Mouse (Mus musculus) spleen, postnatal 10 days (tissue): ENCODE data around the gene Gm47995.
"Not testable (repeated sequence)": the region's sequence is repeated elsewhere in the genome, so short reads cannot be mapped to it uniquely, and the experiment has no call there.

Experiments used
- DNase-seq, 2 experiments: peaks; one replicate each; pipeline ENCODE4 v3.0.0; 2021 to 2022; ENCODE audit warnings: low spot score in 2 of 2

Gene Gm47995

GRCm38 (mm10) chr1:151198120-151198519 lies at the start of gene Gm47995:
TSS of gene Gm47995 (plus strand) at chr1:151198448.
- peak in 1 of 2 experiments; percentile 40 for DNase-seq

GRCm38 (mm10) chr1:151150211-151150610 lies 48.0 kb upstream of the Gm47995 start:
- DNase-seq: no peak

DNA sequence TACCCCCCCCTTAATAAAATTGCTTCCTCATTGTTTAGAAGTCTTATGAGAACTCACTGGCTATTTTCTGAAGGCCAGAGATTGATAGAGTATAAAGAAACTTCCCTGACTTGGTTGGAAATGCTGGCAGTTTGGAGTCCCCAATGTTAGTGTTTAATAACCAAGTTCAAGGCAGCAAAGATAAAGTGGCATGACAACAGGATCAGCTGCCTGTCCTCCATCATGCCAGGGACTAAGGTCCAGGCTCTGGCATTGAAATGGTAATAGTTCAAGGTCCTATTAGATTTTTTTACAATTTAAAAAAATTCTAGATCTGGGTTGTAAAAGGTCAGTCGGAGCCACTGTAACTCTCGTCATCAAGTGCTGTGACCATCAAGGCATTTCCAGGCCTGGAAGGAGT lies 47.2 kb upstream of the Gm47995 start:
- no peak for DNase-seq

DNA sequence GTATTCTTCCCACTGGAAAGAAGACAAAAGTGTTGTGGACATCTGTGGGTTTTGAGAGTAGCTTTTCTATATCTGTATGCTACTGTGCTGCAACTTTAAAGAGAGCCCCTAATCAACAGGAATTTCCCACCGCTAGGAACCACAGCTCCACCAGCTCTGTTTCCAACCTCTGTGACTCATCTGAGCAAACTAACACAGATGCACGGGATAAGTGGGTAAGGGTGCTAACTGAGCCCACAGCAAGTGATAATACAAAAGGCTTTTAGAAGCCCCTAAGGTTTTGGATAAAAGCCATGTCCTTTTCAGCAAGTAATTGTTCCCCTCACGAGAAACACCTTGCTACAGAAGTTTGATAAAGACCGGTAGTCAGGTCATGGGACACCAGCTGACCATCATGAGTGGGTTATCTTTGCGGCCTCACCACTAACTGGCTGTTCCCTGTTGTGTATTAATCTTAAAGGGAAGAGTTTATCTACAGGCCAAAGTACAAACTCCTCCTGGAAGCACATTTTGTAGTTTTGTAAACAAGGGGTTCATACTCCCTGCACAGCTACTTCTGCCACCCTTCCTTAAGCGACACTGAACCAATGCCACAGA lies 45.1 kb upstream of the Gm47995 start:
- no peak for DNase-seq

DNA sequence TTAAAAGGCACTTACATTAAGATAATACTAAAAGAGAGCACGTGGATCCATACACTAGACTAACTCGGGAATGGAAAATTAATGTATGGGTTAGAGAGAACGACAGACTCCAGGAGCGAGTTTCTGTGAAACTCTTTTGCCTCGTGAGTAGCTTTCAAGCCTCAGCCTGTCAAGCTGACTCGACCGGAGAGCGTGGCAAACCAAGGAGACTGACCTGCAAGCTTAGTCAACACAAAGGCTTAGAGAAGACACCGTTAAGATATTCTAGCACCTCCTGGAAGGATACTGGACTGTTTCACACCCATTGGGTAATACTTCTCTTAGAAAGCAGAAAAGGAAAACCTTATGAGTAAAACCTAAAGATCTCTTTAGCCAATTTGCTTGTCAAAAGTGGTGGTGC lies 44.1 kb upstream of the Gm47995 start:
- DNase-seq: not testable (repeated sequence)

GRCm38 (mm10) chr1:151156129-151156528 lies 42.1 kb upstream of the Gm47995 start:
- no peak for DNase-seq

- no peak for DNase-seq
Observed at GRCm38 (mm10) chr1:151156777-151157632, 41.2 kb upstream of the Gm47995 start.

- DNase-seq: no peak
Observed at GRCm38 (mm10) chr1:151157963-151158856, 40.0 kb upstream of the Gm47995 start.

DNA sequence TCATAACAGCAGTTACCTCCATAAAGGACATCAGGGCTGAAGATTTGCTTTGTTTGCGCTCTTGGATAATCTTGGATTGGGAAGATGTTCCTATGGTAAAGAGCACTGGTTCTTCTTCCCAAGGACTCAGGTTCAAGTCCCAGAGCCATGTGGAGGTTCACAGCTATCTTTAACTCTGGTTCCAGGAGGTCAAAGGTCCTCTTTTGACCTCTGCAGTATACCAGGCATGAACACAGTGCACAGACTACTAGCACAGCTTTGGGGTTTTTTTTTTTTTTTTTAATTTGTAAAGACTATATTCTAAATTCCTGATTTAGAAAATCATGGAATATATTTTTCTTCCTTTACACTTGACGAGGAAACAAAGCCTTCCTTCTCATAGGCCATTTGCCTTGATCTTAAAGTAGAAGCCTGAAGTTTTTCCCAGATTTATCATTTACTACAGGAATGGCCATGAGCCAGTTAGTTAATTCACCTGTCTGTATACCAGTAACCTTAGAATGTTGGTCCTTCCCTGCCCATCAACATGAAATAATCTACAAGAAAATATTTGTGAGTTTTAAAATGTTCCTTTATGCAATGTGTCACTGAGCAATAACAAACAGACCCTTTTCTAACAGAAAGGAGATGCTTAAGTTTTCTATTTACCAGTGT lies 39.3 kb upstream of the Gm47995 start:
- DNase-seq: no peak

GRCm38 (mm10) chr1:151166031-151166430 lies 32.2 kb upstream of the Gm47995 start:
- DNase-seq: no peak

GRCm38 (mm10) chr1:151167297-151168047 lies 30.8 kb upstream of the Gm47995 start:
- DNase-seq: no peak

DNA sequence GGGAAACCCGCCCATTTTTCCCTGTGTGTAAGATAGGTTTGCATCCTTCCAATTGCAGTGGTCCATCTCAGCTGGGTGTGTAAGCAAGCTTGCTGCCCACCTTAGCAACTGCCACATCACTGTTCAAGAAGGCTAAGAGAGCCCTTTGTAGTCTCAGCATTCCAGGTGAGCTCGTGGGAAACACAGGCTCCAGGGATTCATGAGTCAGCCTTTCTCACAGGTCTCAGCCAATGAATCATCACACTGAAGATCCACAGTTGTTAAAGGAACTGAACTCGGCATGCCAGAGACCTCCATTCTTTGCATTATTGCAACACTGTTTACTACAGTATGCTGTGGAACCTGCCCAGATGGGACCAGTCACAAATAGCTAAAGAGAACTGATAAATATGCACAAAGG lies 29.6 kb upstream of the Gm47995 start:
- DNase-seq: no peak

GRCm38 (mm10) chr1:151171572-151172461 lies 26.4 kb upstream of the Gm47995 start:
- no peak for DNase-seq

GRCm38 (mm10) chr1:151177030-151177936 lies 21.0 kb upstream of the Gm47995 start:
- DNase-seq: peak in 1 of 2 experiments; percentile 31

DNA sequence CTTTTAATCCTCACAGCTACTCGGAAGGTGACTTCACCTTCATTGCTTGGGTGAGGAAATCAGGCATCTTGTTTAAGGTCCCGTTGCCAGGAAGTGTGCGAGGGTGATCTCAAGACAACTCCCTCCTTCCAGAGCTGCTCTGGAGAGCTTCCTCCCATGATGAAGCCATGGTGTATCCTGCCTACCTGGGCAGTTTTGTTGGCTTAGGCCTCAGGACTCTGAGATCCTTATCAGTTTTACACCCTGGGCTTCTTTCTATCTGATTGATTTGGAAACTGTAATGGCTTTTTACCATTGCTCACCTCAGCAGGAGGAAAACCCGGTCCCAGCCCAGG lies 20.3 kb upstream of the Gm47995 start:
- DNase-seq: peak in 1 of 2 experiments; percentile 29

GRCm38 (mm10) chr1:151178505-151179083 lies 19.7 kb upstream of the Gm47995 start:
- no peak for DNase-seq

- DNase-seq: no peak
Observed at GRCm38 (mm10) chr1:151180167-151180566, 18.1 kb upstream of the Gm47995 start.

GRCm38 (mm10) chr1:151182266-151182665 lies 16.0 kb upstream of the Gm47995 start, which contains the start of gene Gm47985:
TSS of gene Gm47985 (plus strand) at chr1:151182537.
- DNase-seq: not testable (repeated sequence)
